Mouse (Mus musculus) liver, embryonic 14 days (tissue): ENCODE measurements around the gene Apela. TPM values are rescaled to one million over a fixed set of nuclear protein-coding genes. Genes with fewer than 3 reads are reported as not detected.

Experiments used
- polyA plus RNA-seq: library from polyadenylated mRNA; depleted of rRNA; stranded (reverse); fragments of >200 nt; gene quantifications from 2 replicates; pipeline ENCODE4 v1.2.3, GENCODE M21; 2012; rRNA removed

Gene Apela
- polyA plus RNA-seq = 0.52 and 0.53 TPM in 2 replicates

DNA sequence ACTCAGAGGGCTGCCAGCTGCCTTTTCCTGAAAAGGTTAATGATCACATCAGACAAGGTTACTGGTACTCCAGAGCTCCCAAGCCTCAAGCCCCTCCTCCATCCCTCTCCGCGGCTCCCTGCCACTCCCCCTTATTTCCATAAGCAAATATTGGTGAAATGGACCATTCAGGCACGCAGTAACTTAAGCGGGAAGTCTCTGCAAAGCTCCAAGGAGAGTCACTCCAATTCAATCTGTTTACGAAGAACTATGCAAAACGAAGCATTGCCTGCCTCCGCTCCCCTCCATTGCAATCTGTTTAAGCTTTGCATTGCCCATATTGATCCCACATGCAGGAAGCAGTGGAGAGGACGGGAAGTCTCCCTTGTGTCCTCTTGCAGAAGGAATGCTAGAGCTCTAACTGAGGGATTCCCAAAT, at the start of gene Apela:
Gene Apela, minus strand, starts transcription at position 220 of the 417 bp plus-strand sequence.

DNA sequence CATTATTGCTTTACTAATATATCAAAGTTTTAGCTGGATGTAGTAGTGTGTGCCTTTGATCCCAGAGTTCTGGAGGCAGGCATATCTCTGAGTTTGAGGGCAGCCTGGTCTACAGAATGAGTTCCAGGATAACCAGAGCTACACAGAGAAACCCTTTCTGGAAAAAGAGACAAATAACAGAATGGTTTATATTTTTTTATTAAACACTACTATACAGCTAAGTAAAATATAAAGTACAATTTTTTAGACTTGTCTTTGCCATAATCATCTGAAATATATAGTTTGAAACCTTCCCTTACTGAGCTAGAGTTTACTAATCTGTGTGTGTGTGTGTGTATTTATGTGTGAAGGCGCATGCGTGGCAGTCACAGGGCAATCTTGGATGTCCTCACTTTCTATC, 37.6 kb upstream of the Apela start, which contains the start of gene Gm10663:
Gene Gm10663, plus strand, starts transcription at position 301 of the 400 bp plus-strand sequence.

GRCm38 (mm10) chr8:65018423-65018822, 18.7 kb downstream of the Apela start, which contains the start of the genes Trim61 and Trim60:
Trim61 (minus strand) TSS chr8:65018523.
Trim60 (minus strand) TSS chr8:65018584.

GRCm38 (mm10) chr8:64987731-64988130, 49.4 kb downstream of the Apela start, which contains the start of gene Trim75:
Trim75 (minus strand) TSS chr8:64987831.

Other genes starting within 250 kb of the Apela start
- gene Klhl2, start 187.3 kb downstream of the Apela start, polyA plus RNA-seq = 3.3 and 3.6 TPM in 2 replicates
- gene Tmem192, start 90.2 kb downstream of the Apela start, polyA plus RNA-seq = 6.7 and 7.1 TPM in 2 replicates
- not detected in 2 replicates for gene Trim75, start 49.5 kb downstream of the Apela start, polyA plus RNA-seq
- gene Trim61, start 18.8 kb downstream of the Apela start, polyA plus RNA-seq = not detected in 2 replicates
- gene Trim60, start 18.8 kb downstream of the Apela start, polyA plus RNA-seq = 0.01 TPM in 1 of 2 replicates, not detected in the other
- gene Gm10663, start 37.7 kb upstream of the Apela start, polyA plus RNA-seq = not detected in 2 replicates
- gene BC030870, start 92.2 kb upstream of the Apela start, polyA plus RNA-seq = 0.02 TPM in 1 of 2 replicates, not detected in the other